Mouse (Mus musculus) cerebellum, adult 18-20 months (tissue): Measurements from ENCODE around the gene Gm20388.

ENCODE experiments used
- DNase-seq, 2 experiments: peaks; one replicate each; pipeline ENCODE4 v3.0.0; 2021

Gm20388 gene

GRCm38 (mm10) chr8:122375751-122376364, 2465.2 kb downstream of the Gm20388 start:
- DNase-seq: no peak

- DNase-seq: peak; percentile 99 to 100
Measured at GRCm38 (mm10) chr8:122376365-122377231, 2466.0 kb downstream of the Gm20388 start, which contains the start of gene Zc3h18. Gene Zc3h18 (plus strand): TSS chr8:122376609.

GRCm38 (mm10) chr8:122383039-122383438, 2472.4 kb downstream of the Gm20388 start:
- DNase-seq: no peak

GRCm38 (mm10) chr8:122389357-122389756, 2478.7 kb downstream of the Gm20388 start:
- DNase-seq: no peak

GRCm38 (mm10) chr8:122390758-122391157, 2480.1 kb downstream of the Gm20388 start:
- DNase-seq: no peak

GRCm38 (mm10) chr8:122393717-122394116, 2483.1 kb downstream of the Gm20388 start:
- DNase-seq: no peak

- peak; percentile 59 to 67 for DNase-seq
Measured at GRCm38 (mm10) chr8:122395291-122395690, 2484.7 kb downstream of the Gm20388 start.

GRCm38 (mm10) chr8:122398186-122398585, 2487.5 kb downstream of the Gm20388 start:
- no peak for DNase-seq

- no peak for DNase-seq
Measured at GRCm38 (mm10) chr8:122405146-122405805, 2494.6 kb downstream of the Gm20388 start.

- DNase-seq: no peak
Measured at GRCm38 (mm10) chr8:122407678-122408077, 2497.0 kb downstream of the Gm20388 start.

GRCm38 (mm10) chr8:122414311-122414710, 2503.7 kb downstream of the Gm20388 start:
- no peak for DNase-seq

- no peak for DNase-seq
Measured at GRCm38 (mm10) chr8:122415554-122415953, 2504.9 kb downstream of the Gm20388 start.

GRCm38 (mm10) chr8:122419881-122420555, 2509.4 kb downstream of the Gm20388 start:
- DNase-seq: no peak

- DNase-seq: no peak
Measured at GRCm38 (mm10) chr8:122421376-122422070, 2510.9 kb downstream of the Gm20388 start, which contains the start of gene Il17c. Gene Il17c (plus strand): TSS chr8:122422020.

GRCm38 (mm10) chr8:122423217-122423616, 2512.6 kb downstream of the Gm20388 start:
- no peak for DNase-seq

- no peak for DNase-seq
Measured at GRCm38 (mm10) chr8:122423659-122424058, 2513.0 kb downstream of the Gm20388 start.

- no peak for DNase-seq
Measured at GRCm38 (mm10) chr8:122426145-122426544, 2515.5 kb downstream of the Gm20388 start.

GRCm38 (mm10) chr8:122427607-122428006, 2517.0 kb downstream of the Gm20388 start:
- no peak for DNase-seq

GRCm38 (mm10) chr8:122428163-122428562, 2517.5 kb downstream of the Gm20388 start:
- no peak for DNase-seq

GRCm38 (mm10) chr8:122430058-122430636, 2519.5 kb downstream of the Gm20388 start:
- DNase-seq: no peak

GRCm38 (mm10) chr8:122430646-122431045, 2520.0 kb downstream of the Gm20388 start:
- no peak for DNase-seq
